Mouse (Mus musculus) kidney, adult 18-20 months (tissue): ENCODE results near the gene 5031439G07Rik.
A peak's percentile ranks its signal among the peaks of the same experiment; 100 is the strongest.
"Not testable (repeated sequence)": the region's sequence is repeated elsewhere in the genome, so short reads cannot be mapped to it uniquely, and the experiment has no call there.

Source experiments
- DNase-seq: peaks from one replicate; pipeline ENCODE4 v3.0.0; 2021

The 5031439G07Rik gene

DNA sequence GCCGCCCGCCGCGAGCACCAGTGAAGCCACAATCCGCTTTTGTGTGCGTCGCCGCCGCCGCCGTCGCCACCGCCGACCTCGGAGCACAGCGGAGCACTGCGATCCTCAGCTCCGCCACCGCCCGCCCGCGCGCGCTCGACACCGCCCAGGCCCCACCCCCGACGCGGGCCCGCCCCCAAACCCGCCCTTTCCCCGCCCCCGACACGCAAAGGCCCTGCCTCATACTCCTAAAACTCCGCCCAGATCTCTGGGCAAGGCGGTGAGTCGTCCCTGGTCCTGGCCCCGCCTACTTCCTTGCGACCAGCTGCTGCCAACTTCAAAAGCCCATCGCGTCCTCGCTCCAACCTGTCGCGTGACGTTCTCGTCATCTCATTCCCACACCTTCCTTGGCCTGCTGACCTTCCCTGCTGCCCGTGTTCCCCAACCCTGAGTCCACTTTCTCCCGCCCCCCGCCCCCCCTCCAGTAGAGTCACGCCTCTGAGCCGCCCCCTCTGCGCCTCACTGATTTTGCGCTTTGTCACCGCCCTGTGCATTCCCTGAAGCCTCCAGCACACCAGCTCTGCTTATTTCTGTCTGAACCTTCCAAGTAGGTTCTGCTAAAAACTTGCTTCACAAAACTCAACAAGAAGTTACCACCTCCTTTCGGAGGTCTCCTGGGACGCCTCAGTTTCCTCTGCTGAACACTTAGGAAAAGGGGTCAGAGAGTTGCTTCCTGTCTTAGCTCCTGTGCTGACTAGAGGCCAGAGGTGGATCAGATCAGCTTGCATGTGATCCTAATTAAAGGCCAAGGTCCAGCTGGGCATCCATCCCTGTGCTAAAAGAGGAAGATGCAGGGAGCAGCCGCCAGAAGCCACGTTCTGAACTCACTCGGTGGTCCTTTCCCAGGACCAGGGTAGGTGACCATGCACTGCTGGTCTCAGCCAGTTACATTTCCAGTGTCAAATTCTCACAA is at the start of gene 5031439G07Rik:
Gene 5031439G07Rik, minus strand, starts transcription at position 678 of the 952 bp plus-strand sequence.
- peak; percentile 94 for DNase-seq

DNA sequence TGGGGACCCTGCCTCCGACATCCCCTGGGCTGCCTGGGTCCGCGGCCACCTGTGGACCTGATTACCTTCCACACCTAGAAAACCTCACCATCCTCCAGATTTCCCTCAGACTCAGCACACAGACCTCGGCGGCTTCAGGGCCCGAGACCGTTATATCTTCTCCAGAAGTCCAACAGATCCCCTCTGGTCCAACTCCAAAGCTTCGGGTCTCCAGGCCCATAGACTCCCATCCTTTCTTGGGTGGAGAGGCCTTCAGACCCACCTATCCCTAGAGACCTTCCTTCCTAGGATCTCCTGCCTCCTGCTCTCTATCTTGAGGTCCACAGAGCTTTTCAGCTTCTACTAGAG is 49.0 kb upstream of the 5031439G07Rik start:
- DNase-seq, result no peak

DNA sequence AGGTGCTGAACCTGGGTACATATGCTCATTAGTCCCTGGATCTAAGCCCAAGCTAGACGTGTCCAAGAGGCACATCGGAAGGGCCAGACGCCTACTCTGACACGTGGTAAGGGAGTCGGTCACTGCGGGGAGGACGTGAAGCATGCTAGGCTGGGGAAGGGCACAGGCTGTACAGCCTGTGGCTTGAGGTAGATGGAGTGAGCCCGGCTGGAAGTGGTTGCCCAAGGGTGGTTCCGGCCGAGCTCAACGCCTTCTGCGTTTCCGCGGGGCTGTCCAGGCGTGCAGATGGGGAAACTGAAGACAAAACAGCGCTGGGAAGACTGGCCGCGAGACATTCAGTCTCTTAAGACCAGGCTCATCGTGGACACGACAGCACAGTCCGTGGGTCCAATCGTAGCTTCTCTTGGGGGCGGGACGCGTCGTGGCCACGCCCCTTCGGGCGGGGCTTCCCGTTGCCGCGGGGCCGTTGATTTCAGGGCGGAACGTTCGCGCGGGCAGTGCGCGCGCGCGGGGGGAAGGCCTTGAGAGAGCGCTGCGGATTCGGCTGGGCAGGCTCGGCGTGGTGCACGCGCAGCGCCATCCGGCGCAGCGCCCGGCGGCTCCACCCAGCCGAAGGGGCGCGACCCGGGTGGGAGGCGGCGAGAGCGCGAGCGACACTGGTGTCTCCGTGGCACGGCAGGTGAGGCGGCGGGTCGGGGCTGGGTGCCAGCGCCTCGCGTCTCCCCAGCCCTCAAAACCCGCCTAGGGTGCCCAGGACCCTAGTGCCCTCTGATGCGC is 48.4 kb upstream of the 5031439G07Rik start:
- peak; percentile 99 for DNase-seq

DNA sequence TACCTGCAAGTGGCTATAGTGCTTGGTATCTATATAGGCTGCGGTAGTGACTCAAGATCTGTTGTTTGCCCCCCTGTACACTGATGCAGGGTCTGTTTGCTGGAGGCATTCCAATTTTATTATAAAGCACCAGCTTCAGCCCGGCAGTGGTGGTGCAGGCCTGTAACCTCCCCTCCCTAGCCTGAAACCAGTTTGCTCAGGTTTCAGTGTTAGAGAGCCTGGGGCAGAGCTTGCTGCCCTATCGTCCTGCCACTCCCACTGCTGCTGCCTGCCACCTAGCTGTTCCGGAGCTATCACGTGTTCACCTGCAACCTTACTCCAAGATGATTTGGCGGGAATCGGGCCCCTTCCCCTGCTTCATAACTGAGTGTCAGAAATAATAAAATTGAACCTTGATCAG is 45.6 kb upstream of the 5031439G07Rik start:
- DNase-seq, result peak; percentile 21

DNA sequence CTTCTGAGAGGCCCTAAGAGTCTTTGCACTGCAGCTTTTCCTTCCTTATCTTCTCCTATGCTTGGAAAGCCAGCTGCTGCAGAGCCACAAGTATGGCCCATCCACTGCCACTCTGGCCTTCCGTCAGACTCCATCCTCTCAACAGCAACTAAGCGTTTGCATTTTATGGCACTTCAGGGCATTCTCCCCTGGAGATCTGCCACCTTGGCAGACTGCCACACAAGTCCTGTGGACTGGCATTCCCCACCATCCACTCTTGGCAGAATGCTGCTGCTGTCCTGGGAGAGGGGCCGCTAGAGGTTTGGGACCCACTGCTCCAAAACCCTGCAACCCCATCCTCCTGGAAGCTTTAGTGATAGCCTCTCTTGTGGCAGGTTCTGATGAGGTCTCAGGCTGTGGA is 43.5 kb upstream of the 5031439G07Rik start:
- peak; percentile 56 for DNase-seq

- not testable (repeated sequence) for DNase-seq
Observed at GRCm38 (mm10) chr15:85030643-85031042, 42.3 kb upstream of the 5031439G07Rik start.

- not testable (repeated sequence) for DNase-seq
Observed at GRCm38 (mm10) chr15:85028648-85029047, 40.3 kb upstream of the 5031439G07Rik start, which contains the start of gene Fam118a. Fam118a (plus strand) TSS chr15:85028948.

DNA sequence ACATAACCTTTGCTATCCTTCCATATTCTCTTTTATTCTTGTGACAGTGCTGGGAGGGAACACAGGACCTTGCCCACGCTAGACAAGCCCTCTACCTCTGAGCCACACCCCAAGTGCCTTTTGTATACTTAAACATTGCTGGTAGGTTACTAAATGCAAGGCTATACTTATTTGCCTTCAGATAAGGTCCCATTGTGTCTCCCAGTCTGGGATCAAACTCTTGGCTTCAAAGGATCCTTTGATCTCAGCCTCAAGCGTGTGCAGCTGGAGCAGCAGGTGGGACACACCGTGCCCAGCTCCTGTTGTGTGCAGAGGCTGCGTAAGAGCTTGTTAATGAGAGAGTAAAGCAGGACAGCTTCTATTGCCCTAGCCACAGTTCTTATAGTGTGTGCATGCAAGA is 39.4 kb upstream of the 5031439G07Rik start:
- no peak for DNase-seq

- no peak for DNase-seq
Observed at GRCm38 (mm10) chr15:85026197-85026596, 37.8 kb upstream of the 5031439G07Rik start.

DNA sequence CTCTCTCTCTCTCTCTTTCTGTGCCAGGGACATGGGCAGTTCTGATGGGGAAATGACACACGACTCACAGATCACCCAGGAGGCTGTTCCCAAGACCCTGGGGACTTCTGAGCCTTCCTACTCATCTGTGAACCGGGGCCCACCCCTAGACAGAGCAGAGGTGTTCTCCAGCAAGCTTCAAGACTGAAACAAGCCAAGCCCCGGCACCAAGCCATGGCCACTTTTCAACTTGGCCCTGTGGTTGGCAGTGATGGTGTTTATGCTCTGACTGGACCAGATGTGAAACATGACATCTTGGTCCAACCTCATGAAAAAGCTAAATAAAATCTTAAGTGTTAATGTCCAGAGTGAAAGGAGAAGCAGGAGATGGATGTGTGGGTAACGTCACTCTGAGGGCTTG is 33.9 kb upstream of the 5031439G07Rik start:
- DNase-seq, result no peak

- DNase-seq, result peak; percentile 51
Observed at GRCm38 (mm10) chr15:85016951-85017664, 28.8 kb upstream of the 5031439G07Rik start, which contains the start of gene Upk3a. Upk3a (plus strand) TSS chr15:85017141.

GRCm38 (mm10) chr15:85015771-85016170 is 27.4 kb upstream of the 5031439G07Rik start:
- DNase-seq, result no peak

- no peak for DNase-seq
Observed at GRCm38 (mm10) chr15:85012662-85013054, 24.3 kb upstream of the 5031439G07Rik start.

- DNase-seq, result no peak
Observed at GRCm38 (mm10) chr15:85011895-85012661, 23.7 kb upstream of the 5031439G07Rik start.

DNA sequence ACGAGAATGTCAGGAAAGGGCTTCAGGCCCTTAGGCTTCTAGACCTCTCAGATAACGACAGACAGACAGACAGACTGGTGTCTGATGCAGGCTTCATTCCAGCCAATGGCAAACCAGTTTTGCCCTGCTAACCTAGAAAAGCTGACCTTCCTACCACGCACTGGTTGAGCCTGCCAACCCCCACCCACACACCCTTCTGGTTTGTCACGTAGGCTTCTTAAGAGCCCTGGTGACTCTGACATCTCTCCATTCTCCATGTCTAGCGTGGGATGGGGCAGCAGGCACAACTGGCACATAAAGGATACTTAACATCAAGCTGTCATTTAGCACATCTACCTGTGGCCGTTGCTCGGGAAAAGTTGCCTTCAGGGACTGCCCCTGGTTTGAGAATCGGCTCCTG is 21.3 kb upstream of the 5031439G07Rik start:
- no peak for DNase-seq

- DNase-seq, result peak; percentile 89
Observed at GRCm38 (mm10) chr15:85000984-85001982, 12.9 kb upstream of the 5031439G07Rik start.

GRCm38 (mm10) chr15:84999911-85000310 is 11.6 kb upstream of the 5031439G07Rik start:
- no peak for DNase-seq

DNA sequence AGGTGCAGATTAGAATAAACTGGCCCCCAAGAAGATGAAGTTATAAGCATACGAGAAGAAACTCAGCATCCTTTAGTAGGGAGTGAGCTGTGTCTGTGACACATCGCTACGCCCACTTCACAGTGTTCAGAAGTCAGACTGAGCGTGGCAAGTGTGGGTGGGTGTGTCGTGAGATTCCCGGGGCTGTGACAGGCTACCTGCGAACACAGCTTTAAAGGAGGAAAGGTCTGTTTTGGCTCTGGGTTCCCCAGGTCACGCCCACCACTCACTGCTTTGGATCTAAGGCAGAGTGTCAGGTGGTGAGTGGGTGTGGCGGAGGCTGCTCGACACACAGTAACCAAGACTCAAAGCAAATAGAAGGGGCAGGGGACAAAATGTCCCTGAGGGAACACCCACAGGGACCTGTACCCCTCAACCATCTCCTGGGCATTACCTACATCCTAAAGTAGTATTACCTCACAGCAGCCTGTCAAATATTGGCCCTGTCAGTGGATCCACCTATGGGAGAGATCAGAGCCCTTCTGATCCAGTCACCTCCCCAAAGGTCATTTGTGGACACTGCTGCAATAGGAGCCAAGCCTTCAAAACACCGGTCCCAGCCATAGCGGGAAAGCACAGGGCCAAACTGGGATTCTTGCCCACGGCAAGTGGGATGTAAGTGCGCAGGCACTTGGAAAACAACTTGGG is 9.6 kb upstream of the 5031439G07Rik start:
- no peak for DNase-seq

GRCm38 (mm10) chr15:84995967-84996366 is 7.6 kb upstream of the 5031439G07Rik start:
- DNase-seq, result peak; percentile 60

GRCm38 (mm10) chr15:84995041-84995440 is 6.7 kb upstream of the 5031439G07Rik start:
- no peak for DNase-seq
